Mouse (Mus musculus) neural tube, embryonic 10.5 days (tissue): Measurements from ENCODE around the gene Nlrc5.

ENCODE experiments used
- DNase-seq: peaks from one replicate; pipeline ENCODE4 v3.0.0-alpha.2; 2017; ENCODE audit warnings: low spot score; ENCODE audit errors: extremely low spot score

Gene Nlrc5

DNA sequence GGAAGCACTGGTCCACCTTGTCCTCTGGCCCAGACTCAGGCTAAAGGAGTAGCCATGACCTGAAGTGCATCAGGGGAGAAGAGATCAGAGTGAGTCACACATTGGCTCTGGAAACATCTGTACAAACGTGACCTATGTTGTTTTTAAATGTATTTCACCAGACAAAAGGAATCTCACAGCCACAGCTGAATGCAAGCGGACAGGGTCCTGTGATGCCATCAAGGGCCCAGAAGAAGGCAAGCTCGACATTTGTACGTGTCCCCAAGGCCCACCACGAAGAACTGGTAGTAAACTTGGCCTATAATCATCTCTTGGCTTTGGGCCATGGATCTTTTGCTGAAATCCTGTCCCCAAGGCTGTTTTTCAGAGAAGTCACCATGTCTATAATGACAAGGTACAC is 35.5 kb downstream of the Nlrc5 start:
- DNase-seq: no peak

DNA sequence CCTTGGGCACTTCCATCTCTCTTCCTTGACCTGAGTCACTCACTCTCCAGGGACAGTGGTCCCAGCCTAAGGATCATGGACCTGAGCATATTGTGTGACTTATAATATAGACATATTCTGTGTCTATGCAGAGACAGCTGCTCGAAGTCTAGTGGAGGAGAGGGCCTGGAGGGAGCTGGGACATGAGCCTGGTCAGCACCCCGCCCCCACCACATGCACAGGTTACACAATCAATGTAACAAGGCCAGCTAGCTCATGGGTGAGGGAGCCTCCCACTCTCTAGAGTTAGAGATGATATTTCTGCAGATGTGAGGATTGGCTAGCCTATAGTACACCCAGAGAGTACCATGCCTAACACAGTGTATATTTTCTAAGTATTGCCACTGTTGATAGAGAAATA is 36.6 kb downstream of the Nlrc5 start:
- DNase-seq: no peak

DNA sequence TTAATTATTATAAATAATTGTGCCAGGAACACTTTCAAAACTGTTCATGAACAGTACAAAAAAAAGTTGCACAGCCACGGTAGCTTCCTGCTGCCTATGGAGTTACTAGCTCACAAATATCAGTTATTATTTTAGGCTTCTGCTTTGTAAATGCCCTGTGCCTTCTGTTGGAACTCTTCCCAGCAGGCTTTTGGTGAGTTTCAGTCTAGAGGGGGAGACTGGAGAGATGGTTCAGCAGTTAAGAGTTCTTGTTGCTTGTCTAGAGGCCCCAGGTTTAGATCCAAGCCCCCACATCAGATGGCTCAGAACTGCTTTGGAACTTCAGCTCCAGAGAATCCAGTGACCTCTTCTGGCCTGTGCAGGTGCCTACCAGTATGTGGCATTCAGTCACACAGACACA is 37.1 kb downstream of the Nlrc5 start:
- no peak for DNase-seq

DNA sequence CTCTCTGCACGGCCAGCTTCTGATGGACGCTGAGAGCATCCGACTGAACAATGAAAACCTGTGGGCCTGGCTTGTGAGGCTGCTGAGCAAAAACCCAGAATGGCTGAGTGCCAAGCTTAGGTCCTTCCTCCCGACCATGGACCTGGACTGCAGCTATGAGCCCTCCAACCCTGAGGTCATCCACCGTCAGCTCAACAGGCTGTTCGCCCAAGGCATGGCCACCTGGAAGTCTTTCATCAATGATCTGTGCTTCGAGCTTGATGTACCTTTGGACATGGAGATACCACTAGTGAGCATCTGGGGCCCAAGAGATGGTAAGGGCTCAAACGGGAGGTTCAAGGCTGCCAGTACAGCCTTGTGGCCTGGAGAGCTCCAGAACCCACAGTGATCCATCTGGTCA is 38.6 kb downstream of the Nlrc5 start:
- no peak for DNase-seq

- DNase-seq: no peak
Observed at GRCm38 (mm10) chr8:94473431-94473830, 39.3 kb downstream of the Nlrc5 start.

DNA sequence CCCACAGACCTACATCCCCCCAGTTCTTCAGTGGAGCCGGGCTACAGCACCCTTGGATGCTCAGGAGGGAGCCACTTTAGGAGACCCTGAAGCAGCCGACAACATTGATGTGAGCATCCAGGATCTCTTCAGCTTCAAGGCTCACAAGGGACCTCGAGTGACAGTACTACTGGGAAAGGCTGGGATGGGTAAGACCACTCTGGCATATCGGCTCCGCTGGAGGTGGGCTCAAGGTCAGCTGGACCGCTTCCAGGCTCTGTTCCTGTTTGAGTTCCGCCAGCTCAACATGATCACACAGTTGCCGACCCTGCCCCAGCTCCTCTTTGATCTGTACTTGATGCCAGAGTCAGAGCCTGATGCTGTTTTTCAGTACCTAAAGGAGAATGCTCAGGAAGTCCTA is 41.6 kb downstream of the Nlrc5 start:
- no peak for DNase-seq

DNA sequence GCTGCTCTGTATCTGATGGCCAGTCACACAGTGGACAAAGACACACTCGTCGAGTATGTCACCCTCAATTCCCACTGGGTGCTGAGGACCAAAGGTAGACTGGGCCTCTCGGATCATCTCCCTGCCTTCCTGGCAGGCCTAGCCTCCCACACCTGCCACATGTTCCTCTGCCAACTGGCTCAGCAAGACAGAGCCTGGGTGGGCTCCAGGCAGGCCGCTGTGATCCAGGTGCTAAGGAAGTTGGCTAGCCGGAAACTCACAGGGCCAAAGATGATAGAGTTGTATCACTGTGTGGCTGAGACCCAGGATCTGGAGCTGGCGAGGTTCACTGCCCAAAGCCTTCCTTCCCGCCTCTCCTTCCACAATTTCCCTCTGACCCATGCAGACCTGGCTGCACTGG is 42.7 kb downstream of the Nlrc5 start:
- DNase-seq: no peak

DNA sequence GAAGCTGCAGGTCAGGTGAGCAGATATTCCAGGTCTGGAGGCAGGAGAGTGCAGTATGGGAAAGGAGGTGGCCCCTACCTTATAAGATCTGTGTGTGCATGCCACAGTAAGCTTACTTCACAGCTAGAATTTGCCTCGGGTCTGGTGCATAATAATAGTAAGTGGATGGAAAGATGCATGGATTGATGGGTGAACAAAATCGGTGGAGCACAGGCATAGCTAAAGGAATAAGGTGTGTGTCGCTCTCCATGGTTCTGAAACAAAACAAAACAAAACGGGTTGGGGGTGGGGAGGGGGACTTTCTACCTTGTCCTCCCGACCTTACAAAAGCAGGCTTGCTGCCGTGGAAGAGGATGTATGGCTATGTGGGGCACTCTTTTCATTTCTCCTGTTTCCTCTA is 47.9 kb downstream of the Nlrc5 start:
- no peak for DNase-seq

GRCm38 (mm10) chr8:94485288-94485687 is 51.1 kb downstream of the Nlrc5 start:
- DNase-seq: no peak

- DNase-seq: peak; percentile 25
Observed at GRCm38 (mm10) chr8:94485882-94486281, 51.7 kb downstream of the Nlrc5 start.

- DNase-seq: no peak
Observed at GRCm38 (mm10) chr8:94488016-94488415, 53.9 kb downstream of the Nlrc5 start.

GRCm38 (mm10) chr8:94489809-94490483 is 55.8 kb downstream of the Nlrc5 start:
- DNase-seq: no peak

- peak; percentile 83 for DNase-seq
Observed at GRCm38 (mm10) chr8:94492021-94492681, 58.0 kb downstream of the Nlrc5 start.

DNA sequence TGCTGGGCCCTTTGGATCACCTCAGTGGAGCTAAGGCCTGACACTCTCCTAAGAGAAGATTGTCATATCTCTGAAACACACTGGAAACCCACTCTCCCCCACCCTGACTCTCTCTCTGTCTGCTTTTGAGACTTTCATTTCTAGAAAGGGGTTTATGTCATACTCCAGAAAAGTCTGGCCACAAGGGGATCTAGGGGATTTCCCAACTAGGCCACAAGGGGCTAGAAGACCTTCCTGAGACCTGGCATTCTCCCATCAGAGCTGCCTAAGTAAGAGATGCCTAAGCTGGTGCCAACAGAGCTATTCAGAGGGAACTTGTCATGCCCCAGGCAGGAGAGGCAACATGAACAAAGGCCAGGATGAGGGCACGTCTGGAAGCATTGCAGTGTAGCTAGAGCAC is 59.1 kb downstream of the Nlrc5 start:
- no peak for DNase-seq

DNA sequence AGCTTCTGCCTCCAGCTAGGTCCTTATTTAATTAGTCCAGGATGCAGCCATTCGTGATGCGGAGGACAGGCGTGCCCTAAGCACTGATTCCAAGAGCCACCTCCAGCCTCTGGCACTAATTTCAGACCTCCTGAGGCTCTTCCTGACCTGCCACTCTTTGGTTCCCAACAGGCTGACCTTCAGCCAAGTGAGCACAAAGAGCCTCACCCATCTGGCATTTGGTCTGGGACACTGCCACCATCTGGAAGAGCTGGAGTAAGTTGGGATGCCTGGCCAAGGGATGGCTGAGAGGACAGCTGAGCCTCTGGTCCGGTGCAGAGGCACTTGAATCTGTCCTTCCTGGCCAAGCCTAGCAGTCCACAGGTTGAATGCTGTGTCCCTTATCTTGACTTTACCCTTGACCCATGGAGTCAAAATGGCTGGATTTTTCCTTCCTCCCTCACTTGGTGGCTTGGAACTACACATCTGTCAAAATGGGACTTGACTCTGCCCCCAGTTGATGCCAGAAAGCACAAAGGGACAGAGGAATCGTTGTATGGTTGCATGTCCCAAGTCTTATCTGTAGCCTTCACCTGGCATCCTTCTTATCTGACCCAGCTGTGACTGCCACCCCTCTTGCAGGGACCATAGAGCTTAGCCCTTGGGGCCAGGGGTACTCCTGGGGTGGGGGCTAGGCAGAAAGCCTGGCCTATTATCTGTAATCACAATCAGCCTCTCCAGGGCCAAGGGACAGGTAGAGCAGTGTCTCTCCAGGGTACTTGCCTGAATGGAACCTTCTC is 81.5 kb downstream of the Nlrc5 start:
- no peak for DNase-seq

GRCm38 (mm10) chr8:94516209-94516593 is 82.0 kb downstream of the Nlrc5 start:
- no peak for DNase-seq

GRCm38 (mm10) chr8:94516766-94517165 is 82.6 kb downstream of the Nlrc5 start:
- no peak for DNase-seq

- DNase-seq: no peak
Observed at GRCm38 (mm10) chr8:94518331-94518730, 84.2 kb downstream of the Nlrc5 start.

DNA sequence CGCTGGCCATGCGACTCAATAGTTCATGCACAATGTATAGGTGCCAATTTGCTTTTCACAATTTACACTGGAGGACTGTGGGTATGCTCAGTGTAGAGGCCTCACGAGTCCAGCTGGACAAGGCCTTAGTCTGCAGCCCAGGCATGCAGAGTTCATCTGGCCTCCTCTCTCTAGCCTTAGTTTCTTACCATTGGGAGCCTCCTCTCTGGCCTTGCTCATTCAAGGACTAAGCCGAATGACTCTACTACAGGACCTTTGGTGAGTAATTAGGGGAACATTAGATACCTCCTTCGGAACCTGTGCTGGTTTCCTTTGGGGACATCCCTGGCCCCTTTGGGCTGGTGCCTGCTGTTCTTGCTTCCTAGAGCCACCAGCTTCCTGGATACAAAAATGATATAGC is 84.9 kb downstream of the Nlrc5 start:
- no peak for DNase-seq

GRCm38 (mm10) chr8:94521481-94521880 is 87.3 kb downstream of the Nlrc5 start:
- no peak for DNase-seq

GRCm38 (mm10) chr8:94522482-94522881 is 88.3 kb downstream of the Nlrc5 start:
- DNase-seq: no peak

DNA sequence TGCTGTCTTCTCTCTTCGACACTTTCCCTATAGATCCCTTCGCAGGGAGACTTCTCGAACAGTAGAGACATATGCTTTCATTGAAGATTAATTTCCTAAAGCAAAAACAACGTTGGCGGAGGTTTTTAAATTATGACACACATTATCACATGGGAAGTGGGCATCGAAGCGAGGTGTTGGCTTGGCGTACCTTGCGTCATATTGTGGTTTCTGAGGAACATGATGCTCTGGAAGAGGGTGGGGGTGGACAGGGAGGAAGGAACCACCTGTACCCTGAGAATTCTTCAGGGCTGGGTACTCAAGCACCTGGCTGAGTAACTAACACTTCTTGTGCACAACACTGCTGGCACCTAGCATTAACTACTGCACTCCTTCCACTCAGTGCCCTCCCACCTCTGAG is 90.4 kb downstream of the Nlrc5 start:
- no peak for DNase-seq

GRCm38 (mm10) chr8:94527178-94527577 is 93.0 kb downstream of the Nlrc5 start:
- no peak for DNase-seq
